Mouse (Mus musculus) MEL (cell line): ENCODE results near the gene Vax1. TPM values are rescaled to one million over a fixed set of nuclear protein-coding genes. Genes with fewer than 3 reads are reported as not detected.

Experiments used
- DNase-seq: peaks from one replicate; pipeline ENCODE4 v3.0.0; 2011; ENCODE audit warnings: low read depth, low spot score
- H3K27ac ChIP-seq: 2 replicates; pipeline ENCODE4 v1.5.1; 2012; ENCODE audit warnings: low read depth, mild to moderate bottlenecking, control low read depth, low read length, moderate library complexity; ENCODE audit not compliant: control insufficient read depth
- H3K27me3 ChIP-seq, 2 experiments: fragments of 150-350 bp in 1 of 2; sonication (generic) in 1 of 2; 2 replicates each; pipeline ENCODE4 v1.6.1; 2012; ENCODE audit warnings: low read length in 2 of 2, mild to moderate bottlenecking in 2 of 2, improper control_type of control experiment in 1 of 2, moderate library complexity in 1 of 2; ENCODE audit not compliant: insufficient read depth in 2 of 2, control insufficient read depth in 1 of 2
- H3K36me3 ChIP-seq, 2 experiments: 2 replicates each; pipeline ENCODE4 v1.6.1; 2012 to 2014; ENCODE audit warnings: low read length in 2 of 2, improper control_type of control experiment in 1 of 2, inconsistent platforms in 1 of 2, mild to moderate bottlenecking in 1 of 2; ENCODE audit not compliant: insufficient read depth in 2 of 2, control insufficient read depth in 1 of 2
- H3K4me1 ChIP-seq, 2 experiments: fragments of 150-350 bp in 1 of 2; sonication (generic) in 1 of 2; 2 replicates each; pipeline ENCODE4 v1.6.1; 2012; ENCODE audit warnings: low read length in 2 of 2, improper control_type of control experiment in 1 of 2, mild to moderate bottlenecking in 1 of 2; ENCODE audit not compliant: insufficient read depth in 2 of 2, control insufficient read depth in 1 of 2
- H3K4me3 ChIP-seq, 2 experiments: fragments of 150-350 bp in 1 of 2; sonication (generic) in 1 of 2; 2 replicates each; pipeline ENCODE4 v1.5.1; 2012; ENCODE audit warnings: low read depth in 2 of 2, low read length in 2 of 2, mild to moderate bottlenecking in 2 of 2, moderate library complexity in 2 of 2, control low read depth in 1 of 2, improper control_type of control experiment in 1 of 2; ENCODE audit not compliant: control insufficient read depth in 1 of 2, insufficient read depth in 1 of 2
- H3K79me2 ChIP-seq: 2 replicates; pipeline ENCODE4 v1.6.1; 2012; ENCODE audit warnings: mild to moderate bottlenecking, low read length, moderate library complexity; ENCODE audit not compliant: control insufficient read depth, poor library complexity, insufficient read depth
- H3K9ac ChIP-seq: 2 replicates; pipeline ENCODE4 v1.6.1; 2012; ENCODE audit warnings: low read depth, mild to moderate bottlenecking, control low read depth, low read length, moderate library complexity; ENCODE audit not compliant: control insufficient read depth, poor library complexity, severe bottlenecking
- H3K9me3 ChIP-seq: fragments of 150-350 bp; sonication (generic); replicated peaks from 2 replicates; pipeline ENCODE4 v1.6.1; 2012; ENCODE audit warnings: mild to moderate bottlenecking, low read length, improper control_type of control experiment, moderate library complexity; ENCODE audit not compliant: insufficient read depth
- BHLHE40 ChIP-seq: IDR thresholded peaks from 2 replicates; pipeline ENCODE4 v1.6.1; 2012; ENCODE audit warnings: low read depth, mild to moderate bottlenecking, inconsistent platforms, low read length, improper control_type of control experiment, borderline replicate concordance
- CTCF ChIP-seq, 3 experiments: IDR thresholded peaks in 2 of 3; conservative IDR thresholded peaks in 1 of 3; 2 replicates each; pipeline ENCODE4 v1.5.1; 2011 to 2012; ENCODE audit warnings: low read length in 3 of 3, low read depth in 2 of 3, mild to moderate bottlenecking in 2 of 3, improper control_type of control experiment in 1 of 3, inconsistent platforms in 1 of 3, mixed read lengths in 1 of 3, moderate library complexity in 1 of 3; ENCODE audit not compliant: control insufficient read depth in 1 of 3, insufficient read depth in 1 of 3, poor library complexity in 1 of 3, severe bottlenecking in 1 of 3
- E2F4 ChIP-seq: IDR thresholded peaks from 2 replicates; pipeline ENCODE4 v1.6.1; 2011; ENCODE audit warnings: low read depth, low read length, improper control_type of control experiment, borderline replicate concordance
- EP300 ChIP-seq, 2 experiments: IDR thresholded peaks; 2 replicates each; pipeline ENCODE4 v1.6.1; 2011; ENCODE audit warnings: improper control_type of control experiment in 2 of 2, low read length in 2 of 2, low read depth in 1 of 2, mild to moderate bottlenecking in 1 of 2
- ETS1 ChIP-seq: IDR thresholded peaks from 2 replicates; pipeline ENCODE4 v1.6.1; 2012; ENCODE audit warnings: low read depth, mild to moderate bottlenecking, inconsistent platforms, low read length, improper control_type of control experiment, moderate library complexity
- GABPA ChIP-seq: IDR thresholded peaks from 2 replicates; pipeline ENCODE4 v1.6.1; 2012; ENCODE audit warnings: low read depth, mild to moderate bottlenecking, inconsistent platforms, low read length, improper control_type of control experiment, moderate library complexity
- MAX ChIP-seq: IDR thresholded peaks from 2 replicates; pipeline ENCODE4 v1.6.1; 2011; ENCODE audit warnings: low read length, improper control_type of control experiment
- MAZ ChIP-seq: IDR thresholded peaks from 2 replicates; pipeline ENCODE4 v1.6.1; 2012; ENCODE audit warnings: low read depth, mild to moderate bottlenecking, inconsistent platforms, low read length, improper control_type of control experiment
- MEF2A ChIP-seq: IDR thresholded peaks from 2 replicates; pipeline ENCODE4 v1.6.1; 2014; ENCODE audit warnings: low read depth, mild to moderate bottlenecking, inconsistent platforms, low read length, improper control_type of control experiment; ENCODE audit not compliant: poor library complexity, insufficient replicate concordance, severe bottlenecking; ENCODE audit errors: extremely low read depth
- MYB ChIP-seq: IDR thresholded peaks from 2 replicates; pipeline ENCODE4 v1.6.1; 2011; ENCODE audit warnings: mild to moderate bottlenecking, low read depth, low read length, improper control_type of control experiment
- MYC ChIP-seq: IDR thresholded peaks from 2 replicates; pipeline ENCODE4 v1.6.1; 2011; ENCODE audit warnings: low read depth, mild to moderate bottlenecking, low read length, improper control_type of control experiment, moderate library complexity
- POLR2AphosphoS5 ChIP-seq: IDR thresholded peaks from 2 replicates; pipeline ENCODE4 v1.6.1; 2012; ENCODE audit warnings: low read depth, borderline replicate concordance, mild to moderate bottlenecking, inconsistent platforms, low read length, moderate library complexity, mixed read lengths
- RAD21 ChIP-seq: IDR thresholded peaks from 2 replicates; pipeline ENCODE4 v1.6.1; 2011; ENCODE audit warnings: mild to moderate bottlenecking, low read depth, low read length, improper control_type of control experiment
- SIN3A ChIP-seq: IDR thresholded peaks from 2 replicates; pipeline ENCODE4 v1.6.1; 2012; ENCODE audit warnings: low read length, improper control_type of control experiment, inconsistent platforms
- SMC3 ChIP-seq: IDR thresholded peaks from 2 replicates; pipeline ENCODE4 v1.6.1; 2011; ENCODE audit warnings: low read depth, low read length, improper control_type of control experiment
- TBP ChIP-seq: IDR thresholded peaks from 2 replicates; pipeline ENCODE4 v1.8.0; 2011; ENCODE audit warnings: low read depth, low read length, improper control_type of control experiment
- ZC3H11A ChIP-seq: IDR thresholded peaks from 2 replicates; pipeline ENCODE4 v1.6.1; 2012; ENCODE audit warnings: low read depth, mild to moderate bottlenecking, inconsistent platforms, low read length, improper control_type of control experiment
- ZKSCAN1 ChIP-seq: IDR thresholded peaks from 2 replicates; pipeline ENCODE4 v1.6.1; 2012; ENCODE audit warnings: low read depth, mild to moderate bottlenecking, inconsistent platforms, low read length, improper control_type of control experiment, moderate library complexity
- polyA plus RNA-seq, 2 experiments: library from polyadenylated mRNA; stranded (reverse) in 1 of 2; unstranded in 1 of 2; fragments of >175 nt in 1 of 2; fragments of >200 nt in 1 of 2; gene quantifications; 2 replicates each; pipeline versions ENCODE4 v1.2.1 to v1.2.4; 2012; ENCODE audit warnings: low replicate concordance in 2 of 2, low read depth in 1 of 2; ENCODE audit not compliant: insufficient read length in 2 of 2, insufficient read depth in 1 of 2, missing spikeins in 1 of 2
- total RNA-seq: library from RNA; depleted of rRNA; stranded (reverse); fragments of 300-350 nt; gene quantifications from 2 replicates; pipeline ENCODE4 v1.2.3, GENCODE M21; 2012

Vax1 gene
- total and polyA plus RNA-seq, 3 experiments = not detected

DNA sequence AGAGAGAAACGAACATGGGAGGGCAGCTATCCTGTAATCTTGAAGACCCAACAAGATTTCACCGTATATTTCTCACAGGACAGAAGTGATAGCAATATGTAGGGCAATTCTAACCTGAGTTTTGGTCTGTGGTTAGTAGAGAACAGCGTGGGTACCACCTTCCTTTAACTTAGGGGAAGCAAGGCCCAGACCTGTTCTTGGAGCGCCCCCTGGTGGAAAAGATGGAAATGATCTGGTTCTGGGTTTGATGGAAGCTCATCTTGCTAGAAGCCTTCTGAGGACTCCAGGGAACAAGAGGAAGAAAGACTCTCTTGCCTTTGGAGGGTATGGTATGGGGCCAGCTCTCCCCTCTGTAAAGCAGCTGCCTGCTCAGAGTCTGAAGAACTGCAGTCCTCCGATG, 38.6 kb upstream of the Vax1 start:
- peak; percentile 83 for DNase-seq
- TF ChIP-seq ZC3H11A (peak; percentile 87), ETS1 (no peak), CTCF (IDR thresholded peaks at IDR 0.05 in 2 of 3, conservative IDR thresholded peaks at IDR 0.05 in 1 of 3; ENCODE audit: control insufficient read depth in 1 of 3, insufficient read depth in 1 of 3, low read depth in 2 of 3, low read length in 3 of 3, poor library complexity in 1 of 3, severe bottlenecking in 1 of 3) (peak; percentile 85 to 96 (median 95)), GABPA (no peak), SMC3 (peak; percentile 89), MEF2A (no peak), E2F4 (no peak), MAX (no peak), RAD21 (peak; percentile 97), POLR2AphosphoS5 (no peak), EP300 (IDR thresholded peaks at IDR 0.05; ENCODE audit: low read depth in 1 of 2, low read length in 2 of 2) (no peak), TBP (no peak)

GRCm38 (mm10) chr19:59198161-59198560, 28.3 kb upstream of the Vax1 start:
- no peaks in the 10 kb centered on the region for H3K27me3 ChIP-seq

More for the DNA sequence above, 38.6 kb upstream of the Vax1 start:
- Histone ChIP-seq H3K27me3 (peaks cover 2 to 4% of the 10 kb centered on the region in 2 experiments; a peak in 1 of 4 replicates), H3K4me1 (no peaks in the 10 kb centered on the region), H3K27ac (no peak overlapping the region), H3K36me3 (no peaks in the 10 kb centered on the region), H3K9me3 (no peaks in the 10 kb centered on the region), H3K4me3 (no peak overlapping the region), H3K79me2 (no peaks in the 10 kb centered on the region), H3K9ac (no peak overlapping the region)

More at GRCm38 (mm10) chr19:59198161-59198560, 28.3 kb upstream of the Vax1 start:
- Histone ChIP-seq H3K79me2 (no peaks in the 10 kb centered on the region), H3K27ac (no peak overlapping the region), H3K4me3 (no peak overlapping the region), H3K36me3 (no peaks in the 10 kb centered on the region), H3K9me3 (no peaks in the 10 kb centered on the region), H3K4me1 (no peaks in the 10 kb centered on the region), H3K9ac (no peak overlapping the region)
- DNase-seq = peak; percentile 67
- TF ChIP-seq MYC = peak; percentile 80
- TF ChIP-seq ZC3H11A = peak; percentile 49; the same call in 1 of the 2 replicates
- no peak for TF ChIP-seq SIN3A
- no peak for TF ChIP-seq MAZ
- no peak for TF ChIP-seq ZKSCAN1
- TF ChIP-seq MAX = peak; percentile 77
- TF ChIP-seq SMC3 = peak; percentile 77
- no peak for TF ChIP-seq MYB
- peak; percentile 71 for TF ChIP-seq RAD21
- peak; percentile 83 to 92 (median 88) for TF ChIP-seq CTCF (IDR thresholded peaks at IDR 0.05 in 2 of 3, conservative IDR thresholded peaks at IDR 0.05 in 1 of 3; ENCODE audit: control insufficient read depth in 1 of 3, insufficient read depth in 1 of 3, low read depth in 2 of 3, low read length in 3 of 3, poor library complexity in 1 of 3, severe bottlenecking in 1 of 3)
- peak; percentile 94 for TF ChIP-seq BHLHE40
